In the genomic region with DNA sequence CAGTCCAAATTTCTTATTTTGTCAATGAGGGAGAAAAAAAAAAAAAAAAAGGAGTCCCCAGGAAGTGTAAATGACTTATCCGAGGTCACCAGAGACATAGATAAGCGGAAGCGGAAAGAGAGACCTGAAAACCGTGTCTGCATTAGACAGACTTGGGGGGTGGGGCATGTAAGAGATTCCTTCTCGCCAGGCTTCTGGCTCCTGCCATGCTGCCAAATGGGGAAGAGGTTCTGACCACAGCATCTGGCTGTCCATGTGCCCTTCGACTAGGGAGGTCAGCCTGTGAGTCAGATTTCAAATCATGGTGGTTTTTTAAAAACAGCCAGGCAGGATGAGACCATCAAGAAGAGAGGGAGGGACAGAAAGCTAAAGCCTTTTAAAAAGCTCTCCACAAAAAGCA, we compare ENCODE assay signal across 8 mouse cellular contexts. TPM values are rescaled to one million over a fixed set of nuclear protein-coding genes. Genes with fewer than 3 reads are reported as not detected.
A peak's percentile ranks its signal among the peaks of the same experiment; 100 is the strongest.
DNase-seq lines count a peak whose midpoint lies in the region; ATAC-seq and TF ChIP-seq lines count a peak whose summit lies in the region.

No protein-coding gene starts in this region.

- H3K27ac ChIP-seq in hindbrain, embryonic 13.5 days, result no peak overlapping the region
- H3K27ac ChIP-seq in lung, embryonic 14.5 days (ENCODE audit: low read depth), result no peak overlapping the region
- H3K27ac ChIP-seq in forebrain, embryonic 15.5 days (replicated peaks), result no peak overlapping the region

- H3K36me3 ChIP-seq in hindbrain, embryonic 13.5 days, result no peaks in the 10 kb centered on the region
- H3K36me3 ChIP-seq in lung, embryonic 14.5 days (ENCODE audit: insufficient read depth), result no peaks in the 10 kb centered on the region
- no peaks in the 10 kb centered on the region for H3K36me3 ChIP-seq in forebrain, embryonic 15.5 days

- WGBS in hindbrain, embryonic 13.5 days, result 17% methylated on average over 6 of the region's 6 CpGs
- 20% methylated on average over 6 of the region's 6 CpGs for WGBS in lung, embryonic 14.5 days
- 27% methylated on average over 6 of the region's 6 CpGs for WGBS in forebrain, embryonic 15.5 days

- TF ChIP-seq CTCF in lung, embryonic 14.5 days (IDR thresholded peaks at IDR 0.05; ENCODE audit: low read depth), result no peak

- no peaks in the 10 kb centered on the region for H3K4me1 ChIP-seq in hindbrain, embryonic 13.5 days (replicated peaks)
- peaks cover 7% of the 10 kb centered on the region; the same call in 1 of the 2 replicates for H3K4me1 ChIP-seq in lung, embryonic 14.5 days (ENCODE audit: insufficient read depth)
- no peaks in the 10 kb centered on the region for H3K4me1 ChIP-seq in forebrain, embryonic 15.5 days

- no peak for ATAC-seq in monocyte, adult 5-6 weeks (replicated peaks; ENCODE audit: insufficient number of reproducible peaks, low FRiP score, low TSS enrichment, poor library complexity, severe bottlenecking)
- ATAC-seq in hindbrain, embryonic 13.5 days (ENCODE audit: low FRiP score), result no peak
- ATAC-seq in lung, embryonic 14.5 days (ENCODE audit: insufficient read depth), result no peak
- ATAC-seq in forebrain, embryonic 15.5 days (replicated peaks), result no peak

- 0 out of 2 replicates have a peak, but pooled peaks cover 3% of the 10 kb centered on the region for H3K27me3 ChIP-seq in hindbrain, embryonic 13.5 days
- no peaks in the 10 kb centered on the region for H3K27me3 ChIP-seq in lung, embryonic 14.5 days (ENCODE audit: insufficient read depth, low read length)
- 0 out of 2 replicates have a peak, but pooled peaks cover 3% of the 10 kb centered on the region for H3K27me3 ChIP-seq in forebrain, embryonic 15.5 days

- no peaks in the 10 kb centered on the region for H3K9me3 ChIP-seq in hindbrain, embryonic 13.5 days
- no peaks in the 10 kb centered on the region for H3K9me3 ChIP-seq in lung, embryonic 14.5 days (ENCODE audit: low read depth, low read length)
- H3K9me3 ChIP-seq in forebrain, embryonic 15.5 days, result no peaks in the 10 kb centered on the region

- DNase-seq in monocyte, adult 2 months (ENCODE audit: low read depth in 1 of 2, low spot score in 2 of 2), result peak; percentile 18 to 64
- DNase-seq in fibroblast of lung, adult 2 months (ENCODE audit: low read depth), result peak; percentile 72
- peak; percentile 51 for DNase-seq in lung, embryonic 14.5 days
- no peak for DNase-seq in right cerebral cortex, postnatal 10 days (ENCODE audit: low spot score in 2 of 2)
- no peak for DNase-seq in urinary bladder, adult 2 months (ENCODE audit: low spot score)

- no peak overlapping the region for H3K4me3 ChIP-seq in hindbrain, embryonic 13.5 days
- H3K4me3 ChIP-seq in lung, embryonic 14.5 days (ENCODE audit: low read depth, low read length), result no peak overlapping the region
- H3K4me3 ChIP-seq in forebrain, embryonic 15.5 days, result no peak overlapping the region

- H3K4me2 ChIP-seq in hindbrain, embryonic 13.5 days, result peak overlapping the region; percentile 29
- H3K4me2 ChIP-seq in lung, embryonic 14.5 days, result peak overlapping the region; percentile 32
- no peak overlapping the region for H3K4me2 ChIP-seq in forebrain, embryonic 15.5 days (replicated peaks)

- H3K9ac ChIP-seq in hindbrain, embryonic 13.5 days, result no peak overlapping the region
- H3K9ac ChIP-seq in lung, embryonic 14.5 days, result no peak overlapping the region
- no peak overlapping the region for H3K9ac ChIP-seq in forebrain, embryonic 15.5 days (replicated peaks)

RNA-seq across cellular contexts. Expression of a gene that starts 15.0 kb away (rescaled TPM):
- not detected in 3 replicates for total RNA-seq in monocyte, adult 5-6 weeks (2017)
- polyA plus RNA-seq in hindbrain, embryonic 13.5 days (2015; fragmentation: Nextera tagmentation; extraction: Ambion mirVana), result 0.72 and 0.74 TPM in 2 replicates
- 1.3 TPM in 2 replicates for polyA plus RNA-seq in lung, embryonic 14.5 days (2014; fragmentation: Nextera tagmentation; extraction: Ambion mirVana)
- 0.10 and 0.22 TPM in 2 replicates for polyA plus RNA-seq in urinary bladder, adult 2 months (2012; rRNA removed)
- polyA plus RNA-seq in forebrain, embryonic 15.5 days (2015; fragmentation: Nextera tagmentation; extraction: Ambion mirVana), result 0.20 and 0.46 TPM in 2 replicates

Comparison
In these comparisons a context has a peak if more than half of its experiments do, and no peak if none do; other contexts are left out.
1. DNase-seq: peak in monocyte, adult 2 months (2 of 2), fibroblast of lung, adult 2 months (single experiment) and lung, embryonic 14.5 days (single experiment); none in right cerebral cortex, postnatal 10 days (0 of 2) and urinary bladder, adult 2 months (single experiment).